Mouse (Mus musculus): ENCODE measurements around the gene Slc30a1. TPM values are rescaled to one million over a fixed set of nuclear protein-coding genes. Genes with fewer than 3 reads are reported as not detected.
A peak's percentile ranks its signal among the peaks of the same experiment; 100 is the strongest.

Slc30a1 gene
- total and polyA plus RNA-seq, 2 experiments from 2014 or later: 5.1 to 22.1 TPM

GRCm38 (mm10) chr1:191896806-191897552, 9.6 kb upstream of the Slc30a1 start:
- ATAC-seq (0 out of 2 replicates have a peak, but pooled peaks have one; percentile 38), DNase-seq (ENCODE audit: low spot score) (peak; percentile 55)
- Histone ChIP-seq H3K9ac (replicated peaks; ENCODE audit: low read length) (no peak overlapping the region), H3K4me3 (ENCODE audit: low read length) (no peak overlapping the region), H3K27me3 (ENCODE audit: insufficient read depth, low read length) (no peaks in the 10 kb centered on the region), H3K36me3 (ENCODE audit: insufficient read depth, low read length) (no peaks in the 10 kb centered on the region), H3K27ac (peak overlapping the region; percentile 29; the same call in 1 of the 2 replicates), H3K9me3 (ENCODE audit: low read length) (no peaks in the 10 kb centered on the region), H3K4me1 (ENCODE audit: insufficient read depth, low read length) (no peaks in the 10 kb centered on the region), H3K4me2 (ENCODE audit: low read depth, low read length) (no peak overlapping the region)
- TF ChIP-seq CTCF (IDR thresholded peaks at IDR 0.05; ENCODE audit: low read depth): no peak
- WGBS: 49% methylated on average over 12 of the region's 12 CpGs

DNA sequence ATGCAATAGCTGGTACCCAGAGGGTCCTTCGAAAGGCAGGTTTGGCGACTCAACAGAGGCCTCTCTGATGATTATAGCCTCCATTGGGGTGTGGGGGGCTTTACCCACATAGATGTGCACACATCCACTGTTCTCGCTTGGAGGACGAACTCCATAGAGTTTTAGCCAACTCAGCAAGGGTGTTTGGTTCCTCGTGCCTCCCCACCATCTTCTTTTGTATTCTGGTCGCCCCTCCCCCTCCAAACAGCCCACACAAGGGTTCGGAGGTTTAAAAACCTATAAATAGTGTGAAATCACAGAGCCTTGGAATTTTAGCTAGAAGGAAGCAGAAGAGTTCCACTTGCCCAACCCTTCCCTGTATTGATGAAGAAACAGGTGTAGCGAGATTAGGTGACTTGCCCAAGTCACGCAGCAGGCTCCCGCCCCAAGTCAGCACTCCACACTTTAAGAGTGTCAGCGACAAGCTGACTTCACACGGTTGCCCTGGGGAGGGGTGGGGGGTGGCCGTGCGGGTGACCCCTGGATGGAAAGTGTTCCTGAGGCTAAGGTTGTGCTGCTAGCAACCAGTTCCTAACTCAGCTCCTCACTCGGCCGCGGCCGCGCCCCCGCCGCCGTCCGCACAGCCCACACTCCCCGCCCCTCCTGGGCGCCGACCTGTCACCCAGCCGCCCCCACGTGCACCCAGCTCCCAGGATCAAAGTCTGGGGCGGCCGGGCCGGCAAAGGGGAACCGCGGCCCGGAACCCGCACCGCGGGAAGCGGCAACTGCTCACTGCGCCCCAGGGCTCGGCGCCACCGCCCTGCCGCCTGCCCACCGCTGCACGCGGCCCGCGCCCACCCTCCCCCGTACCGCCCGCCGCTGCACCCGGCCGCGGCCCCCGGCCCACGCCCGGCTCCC, 682 bp upstream of the Slc30a1 start:
- peak; percentile 59 for ATAC-seq
- Histone ChIP-seq H3K4me1 (ENCODE audit: insufficient read depth, low read length) (peaks cover 16% of the 10 kb centered on the region), H3K9ac (replicated peaks; ENCODE audit: low read length) (peak overlapping the region; percentile 90), H3K4me3 (ENCODE audit: low read length) (peak overlapping the region; percentile 94), H3K27me3 (ENCODE audit: insufficient read depth, low read length) (no peaks in the 10 kb centered on the region), H3K4me2 (ENCODE audit: low read depth, low read length) (peak overlapping the region; percentile 90), H3K27ac (peak overlapping the region; percentile 67; the same call in 1 of the 2 replicates), H3K36me3 (ENCODE audit: insufficient read depth, low read length) (peaks cover 7% of the 10 kb centered on the region; the same call in 1 of the 2 replicates), H3K9me3 (ENCODE audit: low read length) (no peaks in the 10 kb centered on the region)
- WGBS: 3% methylated on average over 47 of the region's 58 CpGs
- TF ChIP-seq CTCF (IDR thresholded peaks at IDR 0.05; ENCODE audit: low read depth): no peak
- DNase-seq (ENCODE audit: low spot score): peak; percentile 28

- Histone ChIP-seq H3K36me3 (ENCODE audit: insufficient read depth, low read length) (peaks cover 7% of the 10 kb centered on the region; the same call in 1 of the 2 replicates), H3K4me1 (ENCODE audit: insufficient read depth, low read length) (peaks cover 16% of the 10 kb centered on the region), H3K27me3 (ENCODE audit: insufficient read depth, low read length) (no peaks in the 10 kb centered on the region), H3K4me3 (ENCODE audit: low read length) (peak overlapping the region; percentile 94), H3K27ac (peak overlapping the region; percentile 97), H3K9me3 (ENCODE audit: low read length) (no peaks in the 10 kb centered on the region), H3K9ac (replicated peaks; ENCODE audit: low read length) (peak overlapping the region; percentile 90), H3K4me2 (ENCODE audit: low read depth, low read length) (peak overlapping the region; percentile 90)
- peak; percentile 69 for TF ChIP-seq CTCF (IDR thresholded peaks at IDR 0.05; ENCODE audit: low read depth)
- peak; percentile 36 for ATAC-seq
- DNase-seq (ENCODE audit: low spot score): peak; percentile 74
- 0% methylated on average over 43 of the region's 43 CpGs for WGBS
Observed at GRCm38 (mm10) chr1:191907431-191907810, 854 bp downstream of the Slc30a1 start.

- Histone ChIP-seq H3K4me1 (ENCODE audit: insufficient read depth, low read length) (peaks cover 16% of the 10 kb centered on the region), H3K27ac (no peak overlapping the region), H3K4me2 (ENCODE audit: low read depth, low read length) (peak overlapping the region; percentile 90), H3K36me3 (ENCODE audit: insufficient read depth, low read length) (peaks cover 7% of the 10 kb centered on the region; the same call in 1 of the 2 replicates), H3K9ac (replicated peaks; ENCODE audit: low read length) (no peak overlapping the region), H3K27me3 (ENCODE audit: insufficient read depth, low read length) (no peaks in the 10 kb centered on the region), H3K4me3 (ENCODE audit: low read length) (peak overlapping the region; percentile 94), H3K9me3 (ENCODE audit: low read length) (no peaks in the 10 kb centered on the region)
- 89% methylated on average over 15 of the region's 15 CpGs for WGBS
- TF ChIP-seq CTCF (IDR thresholded peaks at IDR 0.05; ENCODE audit: low read depth): no peak
- no peak for DNase-seq (ENCODE audit: low spot score)
- ATAC-seq: no peak
Observed at GRCm38 (mm10) chr1:191908906-191909305, 2.3 kb downstream of the Slc30a1 start.

GRCm38 (mm10) chr1:191909316-191909715, 2.7 kb downstream of the Slc30a1 start:
- H3K4me1 ChIP-seq (ENCODE audit: insufficient read depth, low read length): peaks cover 16% of the 10 kb centered on the region
- ATAC-seq (no peak), DNase-seq (ENCODE audit: low spot score) (no peak)
- H3K4me3 ChIP-seq (ENCODE audit: low read length): 0 out of 2 replicates have a peak overlapping the region, but pooled peaks have one; percentile 4
- TF ChIP-seq CTCF (IDR thresholded peaks at IDR 0.05; ENCODE audit: low read depth): no peak
- H3K9me3 ChIP-seq (ENCODE audit: low read length): no peaks in the 10 kb centered on the region
- peak overlapping the region; percentile 90 for H3K4me2 ChIP-seq (ENCODE audit: low read depth, low read length)
- WGBS: 92% methylated on average over 14 of the region's 14 CpGs
- H3K36me3 ChIP-seq (ENCODE audit: insufficient read depth, low read length): peaks cover 7% of the 10 kb centered on the region; the same call in 1 of the 2 replicates
- H3K27me3 ChIP-seq (ENCODE audit: insufficient read depth, low read length): no peaks in the 10 kb centered on the region
- no peak overlapping the region for H3K27ac ChIP-seq
- no peak overlapping the region for H3K9ac ChIP-seq (replicated peaks; ENCODE audit: low read length)

- H3K4me3 ChIP-seq (ENCODE audit: low read length): peak overlapping the region; percentile 18; the same call in 1 of the 2 replicates
- H3K27me3 ChIP-seq (ENCODE audit: insufficient read depth, low read length): no peaks in the 10 kb centered on the region
- ATAC-seq (no peak), DNase-seq (ENCODE audit: low spot score) (no peak)
- H3K4me2 ChIP-seq (ENCODE audit: low read depth, low read length): peak overlapping the region; percentile 90
- TF ChIP-seq CTCF (IDR thresholded peaks at IDR 0.05; ENCODE audit: low read depth): no peak
- H3K27ac ChIP-seq: no peak overlapping the region
- H3K9ac ChIP-seq (replicated peaks; ENCODE audit: low read length): no peak overlapping the region
- 52% methylated on average over 3 of the region's 3 CpGs for WGBS
- peaks cover 7% of the 10 kb centered on the region; the same call in 1 of the 2 replicates for H3K36me3 ChIP-seq (ENCODE audit: insufficient read depth, low read length)
- peaks cover 16% of the 10 kb centered on the region for H3K4me1 ChIP-seq (ENCODE audit: insufficient read depth, low read length)
- H3K9me3 ChIP-seq (ENCODE audit: low read length): no peaks in the 10 kb centered on the region
Observed at GRCm38 (mm10) chr1:191910646-191911045, 4.1 kb downstream of the Slc30a1 start.
